Mouse (Mus musculus) left cerebral cortex, adult 8-10 months (tissue): Measurements from ENCODE around the gene C1ra. TPM values are rescaled to one million over a fixed set of nuclear protein-coding genes. Genes with fewer than 3 reads are reported as not detected.
"Not testable (repeated sequence)": the region's sequence is repeated elsewhere in the genome, so short reads cannot be mapped to it uniquely, and the experiment has no call there.

Source experiments
- DNase-seq, 2 experiments: peaks; one replicate each; pipeline ENCODE4 v3.0.0; 2022; ENCODE audit warnings: low spot score in 2 of 2
- total RNA-seq, 4 experiments: library from RNA; stranded (reverse); gene quantifications; 2 replicates each; pipeline ENCODE4 v1.2.4; 2022

C1ra gene
- total RNA-seq, 4 experiments from 2014 or later: 1.7 to 2.2 (median 1.9) TPM

GRCm38 (mm10) chr6:124485414-124486144 is 26.6 kb upstream of the C1ra start:
- DNase-seq: no peak

- no peak for DNase-seq
Measured at GRCm38 (mm10) chr6:124487509-124487908, 24.7 kb upstream of the C1ra start.

- DNase-seq: no peak
Measured at GRCm38 (mm10) chr6:124488952-124489351, 23.3 kb upstream of the C1ra start.

GRCm38 (mm10) chr6:124491427-124491826 is 20.8 kb upstream of the C1ra start:
- no peak for DNase-seq

GRCm38 (mm10) chr6:124492842-124493561 is 19.2 kb upstream of the C1ra start, which contains the start of gene C1rl:
TSS of gene C1rl (plus strand) at chr6:124493113.
- DNase-seq: peak in 1 of 2 experiments; percentile 43

GRCm38 (mm10) chr6:124493886-124494285 is 18.3 kb upstream of the C1ra start:
- DNase-seq: no peak

- no peak for DNase-seq
Measured at GRCm38 (mm10) chr6:124496054-124496453, 16.2 kb upstream of the C1ra start.

- DNase-seq: no peak
Measured at GRCm38 (mm10) chr6:124499914-124500566, 12.2 kb upstream of the C1ra start.

- DNase-seq: no peak
Measured at GRCm38 (mm10) chr6:124501473-124501872, 10.7 kb upstream of the C1ra start.

GRCm38 (mm10) chr6:124502021-124502420 is 10.2 kb upstream of the C1ra start:
- no peak for DNase-seq

GRCm38 (mm10) chr6:124505028-124505427 is 7.2 kb upstream of the C1ra start:
- no peak for DNase-seq

GRCm38 (mm10) chr6:124506991-124507390 is 5.2 kb upstream of the C1ra start:
- DNase-seq: no peak

GRCm38 (mm10) chr6:124508292-124508691 is 3.9 kb upstream of the C1ra start:
- DNase-seq: no peak

GRCm38 (mm10) chr6:124509192-124509591 is 3.0 kb upstream of the C1ra start:
- DNase-seq: not testable (repeated sequence)

GRCm38 (mm10) chr6:124511936-124512335 is 269 bp upstream of the C1ra start:
- DNase-seq: no peak

GRCm38 (mm10) chr6:124517733-124518132 is 5.5 kb downstream of the C1ra start:
- DNase-seq: not testable (repeated sequence)

GRCm38 (mm10) chr6:124522082-124522481 is 9.9 kb downstream of the C1ra start:
- DNase-seq: peak; percentile 27 to 51

GRCm38 (mm10) chr6:124527881-124528280 is 15.7 kb downstream of the C1ra start:
- no peak for DNase-seq

GRCm38 (mm10) chr6:124531077-124531476 is 18.9 kb downstream of the C1ra start:
- DNase-seq: no peak

GRCm38 (mm10) chr6:124536125-124536829 is 24.1 kb downstream of the C1ra start:
- not testable (repeated sequence) for DNase-seq

- DNase-seq: not testable (repeated sequence)
Measured at GRCm38 (mm10) chr6:124541176-124541575, 29.0 kb downstream of the C1ra start.
